In genomic region chr1:143803537-143803936, GRCm38 (mm10) we compare ENCODE assay signal across 8 mouse cellular contexts. TPM values are rescaled to one million over a fixed set of nuclear protein-coding genes. Genes with fewer than 3 reads are reported as not detected.
DNase-seq lines count a peak whose midpoint lies in the region; ATAC-seq and TF ChIP-seq lines count a peak whose summit lies in the region.

No protein-coding gene starts in this region.

- 26% methylated on average over 4 of the region's 4 CpGs for WGBS in liver, adult 2 months
- WGBS in intestine, embryonic 14.5 days = 45% methylated on average over 4 of the region's 4 CpGs
- WGBS in midbrain, embryonic 13.5 days = 34% methylated on average over 4 of the region's 4 CpGs

- H3K27ac ChIP-seq in liver, adult 2 months (replicated peaks; ENCODE audit: insufficient read depth, low read depth, low read length) = no peak overlapping the region
- no peak overlapping the region for H3K27ac ChIP-seq in intestine, embryonic 14.5 days (ENCODE audit: low read depth)
- H3K27ac ChIP-seq in midbrain, embryonic 13.5 days = no peak overlapping the region

- no peaks in the 10 kb centered on the region for H3K9me3 ChIP-seq in intestine, embryonic 14.5 days (ENCODE audit: control insufficient read depth, low read length)
- H3K9me3 ChIP-seq in midbrain, embryonic 13.5 days = no peaks in the 10 kb centered on the region

- DNase-seq in cerebellum, adult 9-11 months = no peak
- peak; percentile 58 for DNase-seq in liver, adult 2 months (ENCODE audit: extremely low read depth, low read depth, low spot score)
- DNase-seq in liver = no peak
- DNase-seq in embryo, embryonic 10.5 days (ENCODE audit: low spot score) = peak; percentile 92
- no peak for DNase-seq in intestine, embryonic 14.5 days (ENCODE audit: low spot score)
- no peak for DNase-seq in right cerebral cortex, postnatal 36 days (ENCODE audit: low spot score in 2 of 2)

- H3K79me2 ChIP-seq in liver, adult 2 months (ENCODE audit: control insufficient read depth, insufficient read depth, low read length) = no peaks in the 10 kb centered on the region

- H3K36me3 ChIP-seq in liver, adult 2 months (ENCODE audit: control insufficient read depth, insufficient read depth, low read length) = peaks cover 12% of the 10 kb centered on the region
- H3K36me3 ChIP-seq in intestine, embryonic 14.5 days (ENCODE audit: control insufficient read depth, insufficient read depth, low read length) = peaks cover 21% of the 10 kb centered on the region
- H3K36me3 ChIP-seq in midbrain, embryonic 13.5 days = peaks cover 3% of the 10 kb centered on the region; the same call in 1 of the 2 replicates

- no peaks in the 10 kb centered on the region for H3K4me1 ChIP-seq in liver, adult 2 months (ENCODE audit: control insufficient read depth, insufficient read depth, low read length)
- H3K4me1 ChIP-seq in intestine, embryonic 14.5 days (replicated peaks; ENCODE audit: control insufficient read depth, insufficient read depth, low read length) = no peaks in the 10 kb centered on the region
- H3K4me1 ChIP-seq in midbrain, embryonic 13.5 days (replicated peaks) = no peaks in the 10 kb centered on the region

- TF ChIP-seq CTCF in liver, adult 2 months (IDR thresholded peaks at IDR 0.05; ENCODE audit: low read depth, low read length) = 0 out of 2 replicates have a peak, but pooled peaks have one; percentile 18

- no peak overlapping the region for H3K9ac ChIP-seq in liver, adult 2 months (ENCODE audit: low read depth, low read length)
- no peak overlapping the region for H3K9ac ChIP-seq in intestine, embryonic 14.5 days (ENCODE audit: low read length)
- H3K9ac ChIP-seq in midbrain, embryonic 13.5 days (replicated peaks) = no peak overlapping the region

- H3K4me3 ChIP-seq in liver, adult 2 months (ENCODE audit: insufficient read depth, low read depth, low read length) = no peak overlapping the region
- no peak overlapping the region for H3K4me3 ChIP-seq in intestine, embryonic 14.5 days (ENCODE audit: low read depth, low read length)
- H3K4me3 ChIP-seq in midbrain, embryonic 13.5 days (replicated peaks) = no peak overlapping the region

- no peak for TF ChIP-seq POLR2A in liver, adult 2 months (IDR thresholded peaks at IDR 0.05; ENCODE audit: extremely low read depth, insufficient read depth, low read length)

- peak; percentile 82; the same call in 1 of the 2 replicates for ATAC-seq in cerebellum, adult (ENCODE audit: insufficient number of reproducible peaks, low FRiP score, low TSS enrichment)
- ATAC-seq in intestine, embryonic 14.5 days (replicated peaks; ENCODE audit: low FRiP score, low TSS enrichment, low read depth) = peak; percentile 55; the same call in 1 of the 2 replicates
- ATAC-seq in midbrain, embryonic 13.5 days = peak; percentile 82

- H3K4me2 ChIP-seq in intestine, embryonic 14.5 days (ENCODE audit: low read length) = no peak overlapping the region
- no peak overlapping the region for H3K4me2 ChIP-seq in midbrain, embryonic 13.5 days (replicated peaks)

- H3K27me3 ChIP-seq in liver, adult 2 months (ENCODE audit: control insufficient read depth, insufficient read depth, low read length) = no peaks in the 10 kb centered on the region
- no peaks in the 10 kb centered on the region for H3K27me3 ChIP-seq in intestine, embryonic 14.5 days (replicated peaks; ENCODE audit: control insufficient read depth, insufficient read depth, low read length)
- H3K27me3 ChIP-seq in midbrain, embryonic 13.5 days = no peaks in the 10 kb centered on the region

RNA-seq across cellular contexts. Expression of gene Uchl5, which starts 26.5 kb away (rescaled TPM):
- 9.9 and 13.0 TPM in 2 replicates for total RNA-seq in liver, adult 2 months (2014; rRNA removed)
- 3.6 and 3.8 TPM in 2 replicates for polyA plus RNA-seq in liver, adult 2 months (2012; rRNA removed)
- polyA plus RNA-seq in intestine, embryonic 14.5 days (2014; fragmentation: Nextera tagmentation; extraction: Ambion mirVana) = 75.3 and 81.8 TPM in 2 replicates
- 69.1 and 79.4 TPM in 2 replicates for polyA plus RNA-seq in midbrain, embryonic 13.5 days (2015; fragmentation: Nextera tagmentation; extraction: Ambion mirVana)

RNA-seq across cellular contexts. Expression of gene Trove2, which starts 26.7 kb away (rescaled TPM):
- 3.3 and 3.5 TPM in 2 replicates for total RNA-seq in liver, adult 2 months (2014; rRNA removed)
- polyA plus RNA-seq in liver, adult 2 months (2012; rRNA removed) = 0.24 and 0.29 TPM in 2 replicates
- 13.8 and 15.0 TPM in 2 replicates for polyA plus RNA-seq in intestine, embryonic 14.5 days (2014; fragmentation: Nextera tagmentation; extraction: Ambion mirVana)
- 46.0 and 51.8 TPM in 2 replicates for polyA plus RNA-seq in midbrain, embryonic 13.5 days (2015; fragmentation: Nextera tagmentation; extraction: Ambion mirVana)

Comparison
In these comparisons a context has a peak if more than half of its experiments do, and no peak if none do; other contexts are left out.
1. DNase-seq: peak in liver, adult 2 months (single experiment) and embryo, embryonic 10.5 days (single experiment); none in cerebellum, adult 9-11 months (single experiment), liver (single experiment), intestine, embryonic 14.5 days (single experiment) and right cerebral cortex, postnatal 36 days (0 of 2).
2. RNA of gene Uchl5, which starts 26.5 kb away (polyA plus RNA-seq): 69.1 to 79.4 TPM in midbrain, embryonic 13.5 days and 75.3 to 81.8 TPM in intestine, embryonic 14.5 days; 3.6 to 3.8 TPM in liver, adult 2 months; every median in the first group is over 10 times any median in the second.
3. RNA of gene Trove2, which starts 26.7 kb away (polyA plus RNA-seq): 46.0 to 51.8 TPM in midbrain, embryonic 13.5 days and 13.8 to 15.0 TPM in intestine, embryonic 14.5 days; 0.24 to 0.29 TPM in liver, adult 2 months; every median in the first group is over 10 times any median in the second.
4. Peak in every context shown above with its lines, with median percentiles within 50 percentile points of each other: ATAC-seq.